Mouse (Mus musculus) intestine, embryonic 15.5 days (tissue): ENCODE data around the gene Rita1. TPM values are rescaled to one million over a fixed set of nuclear protein-coding genes. Genes with fewer than 3 reads are reported as not detected.

ENCODE experiments used
- ATAC-seq: fragments of 200-750 bp; cut with Nextera tagmentation; 2 replicates; pipeline ENCODE4 v1.8.0; 2017; ENCODE audit warnings: moderate TSS enrichment, moderate library complexity
- H3K27ac ChIP-seq: fragments of 300-500 bp; sonication (generic); 2 replicates; pipeline ENCODE4 v1.5.1; 2015; ENCODE audit warnings: mild to moderate bottlenecking, inconsistent platforms
- H3K27me3 ChIP-seq: fragments of 300-500 bp; sonication (generic); replicated peaks from 2 replicates; pipeline ENCODE4 v1.6.1; 2015; ENCODE audit warnings: inconsistent platforms
- H3K36me3 ChIP-seq: fragments of 300-500 bp; sonication (generic); 2 replicates; pipeline ENCODE4 v1.6.1; 2015; ENCODE audit warnings: inconsistent platforms
- H3K4me1 ChIP-seq: fragments of 300-500 bp; sonication (generic); replicated peaks from 2 replicates; pipeline ENCODE4 v1.6.1; 2015; ENCODE audit warnings: inconsistent platforms
- H3K4me2 ChIP-seq: fragments of 300-500 bp; sonication (generic); replicated peaks from 2 replicates; pipeline ENCODE4 v1.6.1; 2015; ENCODE audit warnings: mild to moderate bottlenecking, inconsistent platforms
- H3K4me3 ChIP-seq: fragments of 300-500 bp; sonication (generic); replicated peaks from 2 replicates; pipeline ENCODE4 v1.5.1; 2015; ENCODE audit warnings: inconsistent platforms
- H3K9ac ChIP-seq: fragments of 300-500 bp; sonication (generic); 2 replicates; pipeline ENCODE4 v1.6.1; 2015; ENCODE audit warnings: inconsistent platforms
- H3K9me3 ChIP-seq: fragments of 300-500 bp; sonication (generic); 2 replicates; pipeline ENCODE4 v1.6.1; 2016; ENCODE audit warnings: inconsistent platforms
- WGBS: fragments of 180-500 bp; shearing (Covaris S2); methylation state at CpG from one replicate; pipeline ENCODE4 v1.1.7; 2015; 5-methylcytosine and 5-hydroxymethylcytosine counted together
- polyA plus RNA-seq: library from polyadenylated mRNA; unstranded; fragments of >200 nt; fragmentation: Nextera tagmentation; extraction: Ambion mirVana; gene quantifications from 2 replicates; pipeline ENCODE4 v1.2.1, GENCODE M21; 2015

Rita1 gene
- 10.6 and 11.4 TPM in 2 replicates for polyA plus RNA-seq

- peak; percentile 87 for ATAC-seq
- no peaks in the 10 kb centered on the region for H3K9me3 ChIP-seq
- H3K9ac ChIP-seq, result peak within 1 kb of the TSS; percentile 72
- peak within 1 kb of the TSS; percentile 76 for H3K4me3 ChIP-seq
- WGBS, result under 1% methylated on average over 22 of the region's 22 CpGs
- no peaks in the 10 kb centered on the region for H3K27me3 ChIP-seq
- peak within 1 kb of the TSS; percentile 83 for H3K4me2 ChIP-seq
- peak within 1 kb of the TSS; percentile 85 for H3K27ac ChIP-seq
- peaks cover 14% of the 10 kb centered on the region for H3K4me1 ChIP-seq
- H3K36me3 ChIP-seq, result peaks cover 6% of the 10 kb centered on the region
Observed at GRCm38 (mm10) chr5:120612442-120612821, at the start of gene Rita1, which contains the start of gene Ddx54. Rita1 (minus strand) TSS chr5:120612589. Ddx54 (plus strand) TSS chr5:120612739.

GRCm38 (mm10) chr5:120660816-120661215, 48.4 kb upstream of the Rita1 start:
- Histone ChIP-seq H3K4me3 (no peak overlapping the region), H3K4me2 (no peak overlapping the region), H3K27me3 (no peaks in the 10 kb centered on the region), H3K4me1 (no peaks in the 10 kb centered on the region), H3K36me3 (no peaks in the 10 kb centered on the region), H3K9ac (no peak overlapping the region), H3K9me3 (no peaks in the 10 kb centered on the region), H3K27ac (no peak overlapping the region)
- no peak for ATAC-seq
- WGBS, result 42% methylated on average over 5 of the region's 5 CpGs

- WGBS, result 79% methylated on average over 12 of the region's 12 CpGs
- no peaks in the 10 kb centered on the region for H3K4me1 ChIP-seq
- no peaks in the 10 kb centered on the region for H3K9me3 ChIP-seq
- no peak overlapping the region for H3K9ac ChIP-seq
- no peak overlapping the region for H3K4me3 ChIP-seq
- H3K27ac ChIP-seq, result no peak overlapping the region
- H3K36me3 ChIP-seq, result no peaks in the 10 kb centered on the region
- peaks cover 5% of the 10 kb centered on the region; the same call in 1 of the 2 replicates for H3K27me3 ChIP-seq
- no peak for ATAC-seq
- H3K4me2 ChIP-seq, result no peak overlapping the region
Observed at GRCm38 (mm10) chr5:120656281-120656751, 43.9 kb upstream of the Rita1 start.

- Histone ChIP-seq H3K9ac (no peak overlapping the region), H3K36me3 (no peaks in the 10 kb centered on the region), H3K4me3 (no peak overlapping the region), H3K9me3 (no peaks in the 10 kb centered on the region), H3K27me3 (peaks cover 22% of the 10 kb centered on the region), H3K4me1 (peaks cover 6% of the 10 kb centered on the region), H3K4me2 (no peak overlapping the region), H3K27ac (no peak overlapping the region)
- WGBS, result 90% methylated on average over 2 of the region's 2 CpGs
- no peak for ATAC-seq
Observed at GRCm38 (mm10) chr5:120653873-120654272, 41.5 kb upstream of the Rita1 start.

- no peak for ATAC-seq
- WGBS, result 83% methylated on average over 28 of the region's 28 CpGs
- H3K4me3 ChIP-seq, result no peak overlapping the region
- H3K27me3 ChIP-seq, result peaks cover 29% of the 10 kb centered on the region
- H3K4me2 ChIP-seq, result no peak overlapping the region
- no peak overlapping the region for H3K9ac ChIP-seq
- peaks cover 10% of the 10 kb centered on the region for H3K4me1 ChIP-seq
- H3K36me3 ChIP-seq, result no peaks in the 10 kb centered on the region
- no peak overlapping the region for H3K27ac ChIP-seq
- H3K9me3 ChIP-seq, result no peaks in the 10 kb centered on the region
Observed at GRCm38 (mm10) chr5:120652915-120653701, 40.7 kb upstream of the Rita1 start.

- 42% methylated on average over 5 of the region's 5 CpGs for WGBS
- H3K27me3 ChIP-seq, result peaks cover 39% of the 10 kb centered on the region
- no peaks in the 10 kb centered on the region for H3K36me3 ChIP-seq
- no peak overlapping the region for H3K27ac ChIP-seq
- H3K9me3 ChIP-seq, result no peaks in the 10 kb centered on the region
- no peak overlapping the region for H3K4me3 ChIP-seq
- H3K9ac ChIP-seq, result no peak overlapping the region
- ATAC-seq, result peak; percentile 42; the same call in 1 of the 2 replicates
- H3K4me1 ChIP-seq, result peaks cover 10% of the 10 kb centered on the region
- H3K4me2 ChIP-seq, result no peak overlapping the region
Observed at GRCm38 (mm10) chr5:120651230-120651629, 38.8 kb upstream of the Rita1 start.

- Histone ChIP-seq H3K27ac (no peak overlapping the region), H3K4me1 (peaks cover 10% of the 10 kb centered on the region), H3K4me3 (no peak overlapping the region), H3K9me3 (no peaks in the 10 kb centered on the region), H3K27me3 (peaks cover 39% of the 10 kb centered on the region), H3K4me2 (no peak overlapping the region), H3K9ac (no peak overlapping the region), H3K36me3 (no peaks in the 10 kb centered on the region)
- WGBS, result 23% methylated on average over 13 of the region's 13 CpGs
- ATAC-seq, result no peak
Observed at GRCm38 (mm10) chr5:120649938-120650337, 37.5 kb upstream of the Rita1 start.

GRCm38 (mm10) chr5:120649374-120649933, 37.1 kb upstream of the Rita1 start:
- H3K4me1 ChIP-seq, result peaks cover 10% of the 10 kb centered on the region
- H3K36me3 ChIP-seq, result no peaks in the 10 kb centered on the region
- peak; percentile 63 for ATAC-seq
- H3K27me3 ChIP-seq, result peaks cover 39% of the 10 kb centered on the region
- H3K9me3 ChIP-seq, result no peaks in the 10 kb centered on the region
- peak overlapping the region; percentile 30 for H3K4me3 ChIP-seq
- H3K4me2 ChIP-seq, result peak overlapping the region; percentile 71
- WGBS, result 4% methylated on average over 21 of the region's 21 CpGs
- H3K9ac ChIP-seq, result 0 out of 2 replicates have a peak overlapping the region, but pooled peaks have one; percentile 8
- H3K27ac ChIP-seq, result no peak overlapping the region

GRCm38 (mm10) chr5:120648569-120649373, 36.4 kb upstream of the Rita1 start, which contains the start of gene Rasal1:
Rasal1 (plus strand) TSS chr5:120648812.
- Histone ChIP-seq H3K4me3 (peak within 1 kb of the TSS; percentile 30), H3K4me1 (peaks cover 10% of the 10 kb centered on the region), H3K4me2 (peak within 1 kb of the TSS; percentile 71), H3K9ac (0 out of 2 replicates have a peak within 1 kb of the TSS, but pooled peaks have one; percentile 8), H3K27me3 (peaks cover 39% of the 10 kb centered on the region), H3K27ac (no peak within 1 kb of the TSS), H3K36me3 (no peaks in the 10 kb centered on the region), H3K9me3 (no peaks in the 10 kb centered on the region)
- WGBS, result under 1% methylated on average over 52 of the region's 53 CpGs
- ATAC-seq, result peak; percentile 73

- H3K9ac ChIP-seq, result no peak overlapping the region
- H3K27me3 ChIP-seq, result peaks cover 39% of the 10 kb centered on the region
- H3K9me3 ChIP-seq, result no peaks in the 10 kb centered on the region
- H3K27ac ChIP-seq, result no peak overlapping the region
- H3K4me2 ChIP-seq, result peak overlapping the region; percentile 71
- H3K36me3 ChIP-seq, result no peaks in the 10 kb centered on the region
- no peak overlapping the region for H3K4me3 ChIP-seq
- ATAC-seq, result no peak
- H3K4me1 ChIP-seq, result peaks cover 10% of the 10 kb centered on the region
- WGBS, result 35% methylated on average over 12 of the region's 12 CpGs
Observed at GRCm38 (mm10) chr5:120647814-120648491, 35.6 kb upstream of the Rita1 start.

GRCm38 (mm10) chr5:120647361-120647760, 35.0 kb upstream of the Rita1 start:
- Histone ChIP-seq H3K36me3 (no peaks in the 10 kb centered on the region), H3K27ac (no peak overlapping the region), H3K9me3 (no peaks in the 10 kb centered on the region), H3K27me3 (peaks cover 39% of the 10 kb centered on the region), H3K4me2 (no peak overlapping the region), H3K4me1 (peaks cover 10% of the 10 kb centered on the region), H3K9ac (no peak overlapping the region), H3K4me3 (no peak overlapping the region)
- WGBS, result 72% methylated on average over 4 of the region's 4 CpGs
- ATAC-seq, result no peak
